Mouse (Mus musculus): Measurements from ENCODE around the gene Gpa33. TPM values are rescaled to one million over a fixed set of nuclear protein-coding genes. Genes with fewer than 3 reads are reported as not detected.
A peak's percentile ranks its signal among the peaks of the same experiment; 100 is the strongest.

The Gpa33 gene
- polyA plus RNA-seq, 1 experiment = 49.6 TPM

- TF ChIP-seq POLR2A (IDR thresholded peaks at IDR 0.05; ENCODE audit: insufficient read depth, low read length) (no peak), EP300 (IDR thresholded peaks at IDR 0.05; ENCODE audit: insufficient read depth, low read depth, low read length) (0 out of 2 replicates have a peak, but pooled peaks have one; percentile 43), CTCF (IDR thresholded peaks at IDR 0.05; ENCODE audit: low read depth, low read length) (peak; percentile 78)
- Histone ChIP-seq H3K4me3 (ENCODE audit: low read depth, low read length) (no peak overlapping the region), H3K4me1 (ENCODE audit: control insufficient read depth, insufficient read depth, low read length) (peaks cover 3% of the 10 kb centered on the region)
Measured at GRCm38 (mm10) chr1:166153351-166154120, 23.5 kb downstream of the Gpa33 start.

GRCm38 (mm10) chr1:166154162-166155112, 24.4 kb downstream of the Gpa33 start:
- Histone ChIP-seq H3K9ac (ENCODE audit: low read depth, poor library complexity, severe bottlenecking) (peak overlapping the region; percentile 66), H3K27me3 (ENCODE audit: control insufficient read depth, insufficient read depth, low read length, poor library complexity, severe bottlenecking) (no peaks in the 10 kb centered on the region)
- TF ChIP-seq CTCF (IDR thresholded peaks at IDR 0.05; ENCODE audit: low read depth, low read length) = peak; percentile 96
- 0 out of 2 replicates have a peak, but pooled peaks have one; percentile 58 for TF ChIP-seq EP300 (IDR thresholded peaks at IDR 0.05; ENCODE audit: insufficient read depth, low read depth, low read length)
- TF ChIP-seq POLR2A (IDR thresholded peaks at IDR 0.05; ENCODE audit: insufficient read depth, low read length) = no peak

More at GRCm38 (mm10) chr1:166153351-166154120, 23.5 kb downstream of the Gpa33 start:
- Histone ChIP-seq H3K9me3 (replicated peaks; ENCODE audit: control insufficient read depth, insufficient read depth, low read length, poor library complexity, severe bottlenecking) (no peaks in the 10 kb centered on the region), H3K27ac (ENCODE audit: insufficient read depth, low read length) (peak overlapping the region; percentile 29; the same call in 1 of the 2 replicates), H3K9ac (ENCODE audit: low read depth, poor library complexity, severe bottlenecking) (no peak overlapping the region), H3K36me3 (ENCODE audit: control insufficient read depth, insufficient read depth, low read length, poor library complexity, severe bottlenecking) (peaks cover 11% of the 10 kb centered on the region; the same call in 1 of the 2 replicates), H3K27me3 (ENCODE audit: control insufficient read depth, insufficient read depth, low read length, poor library complexity, severe bottlenecking) (no peaks in the 10 kb centered on the region)

GRCm38 (mm10) chr1:166155113-166155494, 25.1 kb downstream of the Gpa33 start:
- Histone ChIP-seq H3K9me3 (replicated peaks; ENCODE audit: control insufficient read depth, insufficient read depth, low read length, poor library complexity, severe bottlenecking) (no peaks in the 10 kb centered on the region), H3K36me3 (ENCODE audit: control insufficient read depth, insufficient read depth, low read length, poor library complexity, severe bottlenecking) (0 out of 2 replicates have a peak, but pooled peaks cover 3% of the 10 kb centered on the region), H3K9ac (ENCODE audit: low read depth, poor library complexity, severe bottlenecking) (peak overlapping the region; percentile 66; the same call in 1 of the 2 replicates), H3K4me1 (ENCODE audit: control insufficient read depth, insufficient read depth, low read length) (peaks cover 3% of the 10 kb centered on the region), H3K27ac (ENCODE audit: insufficient read depth, low read length) (peak overlapping the region; percentile 19), H3K4me3 (ENCODE audit: low read depth, low read length) (peak overlapping the region; percentile 32), H3K27me3 (ENCODE audit: control insufficient read depth, insufficient read depth, low read length, poor library complexity, severe bottlenecking) (no peaks in the 10 kb centered on the region)
- no peak for TF ChIP-seq CTCF (IDR thresholded peaks at IDR 0.05; ENCODE audit: low read depth, low read length)
- no peak for TF ChIP-seq POLR2A (IDR thresholded peaks at IDR 0.05; ENCODE audit: insufficient read depth, low read length)
- TF ChIP-seq EP300 (IDR thresholded peaks at IDR 0.05; ENCODE audit: insufficient read depth, low read depth, low read length) = no peak

More at GRCm38 (mm10) chr1:166154162-166155112, 24.4 kb downstream of the Gpa33 start:
- Histone ChIP-seq H3K27ac (ENCODE audit: insufficient read depth, low read length) (peak overlapping the region; percentile 58), H3K9me3 (replicated peaks; ENCODE audit: control insufficient read depth, insufficient read depth, low read length, poor library complexity, severe bottlenecking) (no peaks in the 10 kb centered on the region), H3K4me1 (ENCODE audit: control insufficient read depth, insufficient read depth, low read length) (peaks cover 3% of the 10 kb centered on the region), H3K36me3 (ENCODE audit: control insufficient read depth, insufficient read depth, low read length, poor library complexity, severe bottlenecking) (0 out of 2 replicates have a peak, but pooled peaks cover 8% of the 10 kb centered on the region), H3K4me3 (ENCODE audit: low read depth, low read length) (peak overlapping the region; percentile 32)

GRCm38 (mm10) chr1:166157712-166158111, 27.7 kb downstream of the Gpa33 start:
- Histone ChIP-seq H3K9ac (ENCODE audit: low read depth, poor library complexity, severe bottlenecking) (no peak overlapping the region), H3K27ac (ENCODE audit: insufficient read depth, low read length) (no peak overlapping the region), H3K4me3 (ENCODE audit: low read depth, low read length) (no peak overlapping the region), H3K27me3 (ENCODE audit: control insufficient read depth, insufficient read depth, low read length, poor library complexity, severe bottlenecking) (no peaks in the 10 kb centered on the region), H3K4me1 (ENCODE audit: control insufficient read depth, insufficient read depth, low read length) (peaks cover 3% of the 10 kb centered on the region), H3K36me3 (ENCODE audit: control insufficient read depth, insufficient read depth, low read length, poor library complexity, severe bottlenecking) (no peaks in the 10 kb centered on the region), H3K9me3 (replicated peaks; ENCODE audit: control insufficient read depth, insufficient read depth, low read length, poor library complexity, severe bottlenecking) (no peaks in the 10 kb centered on the region)
- TF ChIP-seq EP300 (IDR thresholded peaks at IDR 0.05; ENCODE audit: insufficient read depth, low read depth, low read length) (no peak), POLR2A (IDR thresholded peaks at IDR 0.05; ENCODE audit: insufficient read depth, low read length) (no peak), CTCF (IDR thresholded peaks at IDR 0.05; ENCODE audit: low read depth, low read length) (no peak)

- no peak overlapping the region for H3K9ac ChIP-seq (ENCODE audit: low read depth, poor library complexity, severe bottlenecking)
- no peak overlapping the region for H3K4me3 ChIP-seq (ENCODE audit: low read depth, low read length)
- peaks cover 3% of the 10 kb centered on the region for H3K4me1 ChIP-seq (ENCODE audit: control insufficient read depth, insufficient read depth, low read length)
- H3K27me3 ChIP-seq (ENCODE audit: control insufficient read depth, insufficient read depth, low read length, poor library complexity, severe bottlenecking) = no peaks in the 10 kb centered on the region
- H3K27ac ChIP-seq (ENCODE audit: insufficient read depth, low read length) = no peak overlapping the region
- no peaks in the 10 kb centered on the region for H3K9me3 ChIP-seq (replicated peaks; ENCODE audit: control insufficient read depth, insufficient read depth, low read length, poor library complexity, severe bottlenecking)
- no peaks in the 10 kb centered on the region for H3K36me3 ChIP-seq (ENCODE audit: control insufficient read depth, insufficient read depth, low read length, poor library complexity, severe bottlenecking)
- TF ChIP-seq POLR2A (IDR thresholded peaks at IDR 0.05; ENCODE audit: insufficient read depth, low read length) (no peak), EP300 (IDR thresholded peaks at IDR 0.05; ENCODE audit: insufficient read depth, low read depth, low read length) (no peak), CTCF (IDR thresholded peaks at IDR 0.05; ENCODE audit: low read depth, low read length) (no peak)
Measured at GRCm38 (mm10) chr1:166158664-166159063, 28.6 kb downstream of the Gpa33 start.

Data from ES-Bruce4 (cell line).